Mouse (Mus musculus): ENCODE results near the gene Gm20605. TPM values are rescaled to one million over a fixed set of nuclear protein-coding genes. Genes with fewer than 3 reads are reported as not detected.

The Gm20605 gene
- total and polyA plus RNA-seq, 3 experiments: 1.1 to 9.0 (median 1.1) TPM

DNA sequence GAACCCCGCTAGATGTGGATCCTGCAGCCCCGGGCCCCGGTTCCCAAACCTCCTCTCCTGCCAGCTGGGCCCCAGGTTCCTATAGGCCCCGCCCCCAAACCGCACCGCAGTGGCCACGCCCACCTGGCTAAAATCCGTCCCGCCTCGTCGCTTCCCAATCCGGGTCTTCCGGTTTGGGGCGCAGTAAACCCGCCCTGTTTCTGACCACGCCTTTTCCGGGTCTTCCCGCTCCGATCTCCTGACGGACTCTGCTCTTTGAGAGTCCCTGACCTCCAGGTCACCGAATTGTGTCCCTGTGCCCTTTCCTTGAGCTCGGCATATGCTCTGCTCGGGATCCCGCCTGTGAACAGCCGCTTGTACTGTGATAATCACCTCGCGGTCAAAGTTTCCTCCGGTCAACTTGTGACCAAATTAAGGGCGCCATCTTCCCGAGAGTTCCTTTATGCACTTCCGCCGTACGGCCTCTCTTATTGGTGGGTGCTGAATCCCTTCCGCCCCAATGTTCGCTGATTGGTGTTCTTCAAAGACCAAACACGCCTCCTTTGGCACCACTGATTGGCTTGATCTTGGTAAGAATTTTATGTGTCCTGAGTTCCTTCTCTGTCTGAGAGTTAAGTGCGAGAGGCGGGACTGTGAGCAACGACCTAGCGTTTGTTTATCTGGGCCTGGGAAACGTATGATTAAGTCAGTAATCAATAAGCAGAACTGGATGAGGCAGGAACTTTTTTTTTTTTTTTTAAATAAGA, 28.2 kb upstream of the Gm20605 start, which contains the start of gene Mospd3:
Gene Mospd3 (minus strand): TSS at position 440 of the 746 bp plus-strand sequence.
- H3K36me3 ChIP-seq (replicated peaks in 1 of 2; ENCODE audit: control insufficient read depth in 1 of 2, insufficient read depth in 1 of 2, low read length in 1 of 2): peaks cover 12 to 31% of the 10 kb centered on the region in 2 experiments
- H3K4me3 ChIP-seq (replicated peaks in 1 of 3; ENCODE audit: low read depth in 2 of 3, low read length in 2 of 3, poor library complexity in 1 of 3): peak within 1 kb of the TSS; percentile 60 to 92 (median 74)
- TF ChIP-seq MAFK (IDR thresholded peaks at IDR 0.05; ENCODE audit: insufficient replicate concordance, low read length) (peak; percentile 39; the same call in 1 of the 2 replicates), RAD21 (IDR thresholded peaks at IDR 0.05; ENCODE audit: low read depth, low read length) (no peak), SIN3A (IDR thresholded peaks at IDR 0.05; ENCODE audit: low read length) (peak; percentile 93; the same call in 1 of the 2 replicates), TBP (conservative IDR thresholded peaks at IDR 0.05; ENCODE audit: low read depth, low read length) (peak; percentile 82), RCOR1 (conservative IDR thresholded peaks at IDR 0.05; ENCODE audit: low read depth, low read length) (peak; percentile 76), EP300 (IDR thresholded peaks at IDR 0.05; ENCODE audit: low read length) (no peak), HCFC1 (IDR thresholded peaks at IDR 0.05; ENCODE audit: low read depth, low read length) (peak; percentile 90), ZKSCAN1 (IDR thresholded peaks at IDR 0.05; ENCODE audit: borderline replicate concordance, low read depth, low read length) (no peak), ZC3H11A (IDR thresholded peaks at IDR 0.05; ENCODE audit: low read depth, low read length) (no peak), JUN (IDR thresholded peaks at IDR 0.05; ENCODE audit: insufficient read depth, low read depth, low read length) (no peak), NELFE (IDR thresholded peaks at IDR 0.05; ENCODE audit: low read depth, low read length) (peak; percentile 91), SMC3 (IDR thresholded peaks at IDR 0.05; ENCODE audit: low read depth, low read length) (no peak), USF1 (IDR thresholded peaks at IDR 0.05; ENCODE audit: low read depth, low read length) (no peak; the same call in 1 of the 2 replicates), MXI1 (IDR thresholded peaks at IDR 0.05; ENCODE audit: low read depth, low read length) (peak; percentile 54), USF2 (conservative IDR thresholded peaks at IDR 0.05; ENCODE audit: low read depth, low read length) (no peak), E2F4 (IDR thresholded peaks at IDR 0.05; ENCODE audit: insufficient replicate concordance, low read depth, low read length) (peak; percentile 84; the same call in 1 of the 2 replicates), GABPA (IDR thresholded peaks at IDR 0.05; ENCODE audit: insufficient replicate concordance, low read depth, low read length) (peak; percentile 11; the same call in 1 of the 2 replicates), CTCF (conservative IDR thresholded peaks at IDR 0.05 in 1 of 2, IDR thresholded peaks at IDR 0.05 in 1 of 2; ENCODE audit: low read depth in 2 of 2, low read length in 2 of 2) (no peak), MAX (IDR thresholded peaks at IDR 0.05; ENCODE audit: low read length) (no peak; the same call in 1 of the 2 replicates), MAZ (IDR thresholded peaks at IDR 0.05; ENCODE audit: low read depth, low read length) (0 out of 2 replicates have a peak, but pooled peaks have one; percentile 52), CHD2 (IDR thresholded peaks at IDR 0.05; ENCODE audit: low read length) (peak; percentile 96), KAT2A (IDR thresholded peaks at IDR 0.05; ENCODE audit: insufficient replicate concordance, low read length) (peak; percentile 89), NRF1 (IDR thresholded peaks at IDR 0.05; ENCODE audit: low read depth, low read length) (peak; percentile 60), UBTF (IDR thresholded peaks at IDR 0.05; ENCODE audit: low read depth, low read length) (no peak), ETS1 (conservative IDR thresholded peaks at IDR 0.05; ENCODE audit: low read depth, low read length) (no peak), POLR2A (IDR thresholded peaks at IDR 0.05; ENCODE audit: low read depth, low read length) (peak; percentile 83), BHLHE40 (IDR thresholded peaks at IDR 0.05; ENCODE audit: low read depth, low read length) (no peak), ELF1 (IDR thresholded peaks at IDR 0.05; ENCODE audit: low read depth, low read length) (peak; percentile 95), POLR2AphosphoS2 (IDR thresholded peaks at IDR 0.05; ENCODE audit: low read depth, low read length) (peak; percentile 93), CHD1 (IDR thresholded peaks at IDR 0.05; ENCODE audit: low read depth, low read length) (no peak; the same call in 1 of the 2 replicates), IRF4 (IDR thresholded peaks at IDR 0.05; ENCODE audit: low read depth, low read length) (peak; percentile 40; the same call in 1 of the 2 replicates), ZMIZ1 (IDR thresholded peaks at IDR 0.05; ENCODE audit: low read depth, low read length) (peak; percentile 89), TCF12 (IDR thresholded peaks at IDR 0.05; ENCODE audit: low read depth, low read length) (peak; percentile 73; the same call in 1 of the 2 replicates), MEF2A (IDR thresholded peaks at IDR 0.05; ENCODE audit: borderline replicate concordance, low read depth, low read length) (peak; percentile 12; the same call in 1 of the 2 replicates), JUND (conservative IDR thresholded peaks at IDR 0.05; ENCODE audit: low read depth, low read length) (no peak), ZNF384 (IDR thresholded peaks at IDR 0.05; ENCODE audit: low read depth, low read length) (peak; percentile 46; the same call in 1 of the 2 replicates), PAX5 (IDR thresholded peaks at IDR 0.05; ENCODE audit: low read length) (no peak), MYC (IDR thresholded peaks at IDR 0.05; ENCODE audit: low read depth, low read length) (no peak; the same call in 1 of the 2 replicates)
- peaks cover 6% of the 10 kb centered on the region; the same call in 1 of the 2 replicates for H3K79me2 ChIP-seq (replicated peaks; ENCODE audit: control insufficient read depth, extremely low read depth, insufficient read depth, poor library complexity, severe bottlenecking)
- peak; percentile 99 for DNase-seq (ENCODE audit: extremely low read depth)
- H3K27ac ChIP-seq (ENCODE audit: insufficient read depth, low read depth): peak within 1 kb of the TSS; percentile 77
- H3K9me3 ChIP-seq (replicated peaks; ENCODE audit: low read length): no peaks in the 10 kb centered on the region
- peaks cover 13 to 41% of the 10 kb centered on the region in 2 experiments for H3K4me1 ChIP-seq (ENCODE audit: control insufficient read depth in 1 of 2, insufficient read depth in 2 of 2)
- H3K27me3 ChIP-seq (replicated peaks): no peaks in the 10 kb centered on the region
- dilution Hi-C loops (cut with MboI; ENCODE audit: extremely low pct_ligation_motif_present, extremely low pct_unique_long_range_greater_than_20kb, low sequenced_read_pairs): no loop called here
- H3K9ac ChIP-seq (ENCODE audit: insufficient read depth, low read depth): peak within 1 kb of the TSS; percentile 94
- in situ Hi-C loops (cut with MboI; ENCODE audit: low pct_ligation_motif_present, low pct_unique_long_range_greater_than_20kb, low sequenced_read_pairs): no loop called here
- H3K4me2 ChIP-seq (ENCODE audit: insufficient read depth, low read depth, poor library complexity, severe bottlenecking): peak within 1 kb of the TSS; percentile 86

Data from CH12.LX (cell line).